In genomic region chr15:78840241-78840640, GRCm38 (mm10) we compare ENCODE assay signal across 11 mouse cellular contexts. TPM values are rescaled to one million over a fixed set of nuclear protein-coding genes. Genes with fewer than 3 reads are reported as not detected.
A peak's percentile ranks its signal among the peaks of the same experiment; 100 is the strongest.
DNase-seq lines count a peak whose midpoint lies in the region; ATAC-seq and TF ChIP-seq lines count a peak whose summit lies in the region.
"Had no signal": no experiment of that assay in that cellular context is flagged by ENCODE, and none has a peak within 500 bp of the region (broad histone marks: within the 10 kb centered on the region; RNA-seq: fewer than 3 reads in every experiment).

No protein-coding gene starts in this region.

- peak; percentile 98 for DNase-seq in heart, adult 11 months
- DNase-seq in heart, postnatal 10 days, result no peak
- peak; percentile 93 for DNase-seq in adipocyte (ENCODE audit: low spot score)
- DNase-seq in lung, embryonic 14.5 days, result peak; percentile 76
- DNase-seq in cerebellum, adult 18-20 months, result no peak
- no peak for DNase-seq in B cell, adult 2 months
- DNase-seq: thymus, postnatal 4 days had no signal

- H3K27ac ChIP-seq in intestine, embryonic 15.5 days, result peak overlapping the region; percentile 68
- H3K27ac ChIP-seq in lung, embryonic 14.5 days (ENCODE audit: low read depth), result peak overlapping the region; percentile 47

- no peak for TF ChIP-seq CTCF in lung, embryonic 14.5 days (IDR thresholded peaks at IDR 0.05; ENCODE audit: low read depth)

- WGBS in intestine, embryonic 15.5 days, result 48% methylated on average over 3 of the region's 3 CpGs
- WGBS in lung, embryonic 14.5 days, result 34% methylated on average over 3 of the region's 3 CpGs

- no peak overlapping the region for H3K4me3 ChIP-seq in intestine, embryonic 15.5 days (replicated peaks)
- no peak overlapping the region for H3K4me3 ChIP-seq in lung, embryonic 14.5 days (ENCODE audit: low read depth, low read length)
- H3K4me3 ChIP-seq: limb, embryonic 13.5 days had no signal

- H3K4me1 ChIP-seq in intestine, embryonic 15.5 days (replicated peaks), result peaks cover 59% of the 10 kb centered on the region
- H3K4me1 ChIP-seq in lung, embryonic 14.5 days (ENCODE audit: insufficient read depth), result peaks cover 33% of the 10 kb centered on the region

- no peak overlapping the region for H3K9ac ChIP-seq in intestine, embryonic 15.5 days
- no peak overlapping the region for H3K9ac ChIP-seq in lung, embryonic 14.5 days

- no peak overlapping the region for H3K4me2 ChIP-seq in intestine, embryonic 15.5 days (replicated peaks)
- no peak overlapping the region for H3K4me2 ChIP-seq in lung, embryonic 14.5 days

- intact Hi-C loops in heart, postnatal 10 days (cut with DNase I), result loop anchor here (10.0 kb wide), 1 partner anchor 215 kb away; no protein-coding TSS in a partner anchor

- H3K9me3 ChIP-seq in intestine, embryonic 15.5 days, result no peaks in the 10 kb centered on the region
- H3K9me3 ChIP-seq in lung, embryonic 14.5 days (ENCODE audit: low read depth, low read length), result no peaks in the 10 kb centered on the region
- H3K9me3 ChIP-seq: limb, embryonic 13.5 days had no signal

- no peak for ATAC-seq in intestine, embryonic 15.5 days
- ATAC-seq in lung, embryonic 14.5 days (ENCODE audit: insufficient read depth), result no peak; the same call in 1 of the 2 replicates
- ATAC-seq in inflammation-experienced regulatory T-cells, adult 6 months, result no peak

- H3K36me3 ChIP-seq in intestine, embryonic 15.5 days, result no peaks in the 10 kb centered on the region
- peaks cover 1% of the 10 kb centered on the region; the same call in 1 of the 2 replicates for H3K36me3 ChIP-seq in lung, embryonic 14.5 days (ENCODE audit: insufficient read depth)
- H3K36me3 ChIP-seq: limb, embryonic 13.5 days had no signal

- H3K27me3 ChIP-seq in intestine, embryonic 15.5 days (replicated peaks), result no peaks in the 10 kb centered on the region
- H3K27me3 ChIP-seq in lung, embryonic 14.5 days (ENCODE audit: insufficient read depth, low read length), result no peaks in the 10 kb centered on the region

RNA-seq across cellular contexts. Expression of gene Cdc42ep1, which starts 2.2 kb away (rescaled TPM):
- 10 to 100 TPM; 63.9 to 68.5 TPM for total RNA-seq in heart, postnatal 10 days (2021)
- polyA plus RNA-seq in intestine, embryonic 15.5 days (2015; fragmentation: Nextera tagmentation; extraction: Ambion mirVana), result 44.0 and 47.5 TPM in 2 replicates
- 93.2 and 101 TPM in 2 replicates for polyA plus RNA-seq in lung, embryonic 14.5 days (2014; fragmentation: Nextera tagmentation; extraction: Ambion mirVana)
- polyA plus RNA-seq in inflammation-experienced regulatory T-cells, adult 6 months (2017; shearing (Covaris generic)), result not detected

RNA-seq across cellular contexts. Expression of gene Lgals2, which starts 15.1 kb away (rescaled TPM):
- total RNA-seq in heart, postnatal 10 days (2021), result under 1 TPM in 1 of 2 experiments, not detected in 1; 0.64 TPM
- polyA plus RNA-seq in intestine, embryonic 15.5 days (2015; fragmentation: Nextera tagmentation; extraction: Ambion mirVana), result 1,110 and 1,149 TPM in 2 replicates
- polyA plus RNA-seq in lung, embryonic 14.5 days (2014; fragmentation: Nextera tagmentation; extraction: Ambion mirVana), result 0.34 TPM in 1 of 2 replicates, not detected in the other
- polyA plus RNA-seq in inflammation-experienced regulatory T-cells, adult 6 months (2017; shearing (Covaris generic)), result not detected

RNA-seq across cellular contexts. Expression of gene Gga1, which starts 36.7 kb away (rescaled TPM):
- total RNA-seq in heart, postnatal 10 days (2021), result 10 to 100 TPM; 40.4 to 45.2 TPM
- polyA plus RNA-seq in intestine, embryonic 15.5 days (2015; fragmentation: Nextera tagmentation; extraction: Ambion mirVana), result 47.6 and 51.7 TPM in 2 replicates
- 50.9 and 57.0 TPM in 2 replicates for polyA plus RNA-seq in lung, embryonic 14.5 days (2014; fragmentation: Nextera tagmentation; extraction: Ambion mirVana)
- 10 to 100 TPM; 11.9 to 22.5 (median 16.1) TPM for polyA plus RNA-seq in inflammation-experienced regulatory T-cells, adult 6 months (2017; shearing (Covaris generic))

RNA-seq across cellular contexts. Expression of gene Card10, which starts 37.4 kb away (rescaled TPM):
- 10 to 100 TPM; 18.8 to 20.4 TPM for total RNA-seq in heart, postnatal 10 days (2021)
- 6.9 and 7.3 TPM in 2 replicates for polyA plus RNA-seq in intestine, embryonic 15.5 days (2015; fragmentation: Nextera tagmentation; extraction: Ambion mirVana)
- 7.8 and 8.5 TPM in 2 replicates for polyA plus RNA-seq in lung, embryonic 14.5 days (2014; fragmentation: Nextera tagmentation; extraction: Ambion mirVana)
- under 1 TPM; 0.15 to 0.26 (median 0.19) TPM for polyA plus RNA-seq in inflammation-experienced regulatory T-cells, adult 6 months (2017; shearing (Covaris generic))

RNA-seq across cellular contexts. Expression of gene Gm49510, which starts 59.2 kb away (rescaled TPM):
- total RNA-seq in heart, postnatal 10 days (2021), result not detected
- polyA plus RNA-seq in intestine, embryonic 15.5 days (2015; fragmentation: Nextera tagmentation; extraction: Ambion mirVana), result 0.23 and 0.42 TPM in 2 replicates
- 0.18 and 0.70 TPM in 2 replicates for polyA plus RNA-seq in lung, embryonic 14.5 days (2014; fragmentation: Nextera tagmentation; extraction: Ambion mirVana)
- not detected for polyA plus RNA-seq in inflammation-experienced regulatory T-cells, adult 6 months (2017; shearing (Covaris generic))
- total RNA-seq: adrenal gland, adult 18-20 months had no signal

Comparison
In these comparisons a context has a peak if more than half of its experiments do, and no peak if none do; other contexts are left out.
1. DNase-seq: peak in heart, adult 11 months (single experiment), adipocyte (single experiment) and lung, embryonic 14.5 days (single experiment); none in heart, postnatal 10 days (0 of 2), cerebellum, adult 18-20 months (0 of 2) and B cell, adult 2 months (0 of 2).
2. RNA of gene Cdc42ep1, which starts 2.2 kb away (polyA plus RNA-seq): 93.2 to 101 TPM in lung, embryonic 14.5 days and 44.0 to 47.5 TPM in intestine, embryonic 15.5 days; not detected in inflammation-experienced regulatory T-cells, adult 6 months; every median in the first group is over 10 times any median in the second.
3. RNA of gene Lgals2, which starts 15.1 kb away (polyA plus RNA-seq): 1,110 to 1,149 TPM in intestine, embryonic 15.5 days; 0.34 TPM in lung, embryonic 14.5 days and not detected in inflammation-experienced regulatory T-cells, adult 6 months; every median in the first group is over 100 times any median in the second.